Mouse (Mus musculus): ENCODE results near the gene Nop2. TPM values are rescaled to one million over a fixed set of nuclear protein-coding genes. Genes with fewer than 3 reads are reported as not detected.

Nop2 gene
- polyA plus RNA-seq, 1 experiment from 2014 or later = 25.0 TPM

- H3K4me3 ChIP-seq (ENCODE audit: low read depth, low read length) = peak within 1 kb of the TSS; percentile 84
- H3K27ac ChIP-seq (replicated peaks) = peak within 1 kb of the TSS; percentile 97
- DNase-seq (ENCODE audit: low spot score) (peak; percentile 86), ATAC-seq (ENCODE audit: low FRiP score, low TSS enrichment) (peak; percentile 71)
- peaks cover 8% of the 10 kb centered on the region for H3K36me3 ChIP-seq (ENCODE audit: control insufficient read depth, insufficient read depth, low read length)
- H3K4me1 ChIP-seq (replicated peaks; ENCODE audit: control insufficient read depth, insufficient read depth) = peaks cover 10% of the 10 kb centered on the region
- H3K27me3 ChIP-seq (ENCODE audit: control insufficient read depth, insufficient read depth, low read length) = no peaks in the 10 kb centered on the region
- H3K9me3 ChIP-seq (ENCODE audit: control insufficient read depth, low read length) = no peaks in the 10 kb centered on the region
- WGBS = 1% methylated on average over 18 of the region's 18 CpGs
- TF ChIP-seq EP300 (optimal IDR thresholded peaks at IDR 0.05) = no peak
- no peak for TF ChIP-seq CTCF (IDR thresholded peaks at IDR 0.05; ENCODE audit: low read depth)
- peak within 1 kb of the TSS; percentile 84 for H3K9ac ChIP-seq (ENCODE audit: low read length)
- peak within 1 kb of the TSS; percentile 86 for H3K4me2 ChIP-seq (replicated peaks; ENCODE audit: low read depth)
Measured at GRCm38 (mm10) chr6:125166051-125166751, 34.5 kb downstream of the Nop2 start, which contains the start of gene Gapdh. Gene Gapdh (minus strand): TSS chr6:125166467.

- Histone ChIP-seq H3K27ac (replicated peaks) (peak overlapping the region; percentile 97), H3K4me3 (ENCODE audit: low read depth, low read length) (peak overlapping the region; percentile 84), H3K27me3 (ENCODE audit: control insufficient read depth, insufficient read depth, low read length) (no peaks in the 10 kb centered on the region), H3K9ac (ENCODE audit: low read length) (peak overlapping the region; percentile 66), H3K4me2 (replicated peaks; ENCODE audit: low read depth) (peak overlapping the region; percentile 86), H3K9me3 (ENCODE audit: control insufficient read depth, low read length) (no peaks in the 10 kb centered on the region), H3K36me3 (ENCODE audit: control insufficient read depth, insufficient read depth, low read length) (peaks cover 11% of the 10 kb centered on the region), H3K4me1 (replicated peaks; ENCODE audit: control insufficient read depth, insufficient read depth) (peaks cover 10% of the 10 kb centered on the region)
- TF ChIP-seq CTCF (IDR thresholded peaks at IDR 0.05; ENCODE audit: low read depth) (no peak), EP300 (optimal IDR thresholded peaks at IDR 0.05) (no peak)
- DNase-seq (ENCODE audit: low spot score) (peak; percentile 80), ATAC-seq (ENCODE audit: low FRiP score, low TSS enrichment) (peak; percentile 47)
- WGBS = 18% methylated on average over 10 of the region's 10 CpGs
Measured at GRCm38 (mm10) chr6:125166861-125167650, 35.3 kb downstream of the Nop2 start.

GRCm38 (mm10) chr6:125168086-125168485, 36.4 kb downstream of the Nop2 start:
- no peak overlapping the region; the same call in 1 of the 2 replicates for H3K27ac ChIP-seq (replicated peaks)
- WGBS = 86% methylated on average over 14 of the region's 14 CpGs
- no peak overlapping the region for H3K4me3 ChIP-seq (ENCODE audit: low read depth, low read length)
- no peak overlapping the region for H3K9ac ChIP-seq (ENCODE audit: low read length)
- no peaks in the 10 kb centered on the region for H3K27me3 ChIP-seq (ENCODE audit: control insufficient read depth, insufficient read depth, low read length)
- no peak for TF ChIP-seq EP300 (optimal IDR thresholded peaks at IDR 0.05)
- TF ChIP-seq CTCF (IDR thresholded peaks at IDR 0.05; ENCODE audit: low read depth) = no peak
- H3K4me1 ChIP-seq (replicated peaks; ENCODE audit: control insufficient read depth, insufficient read depth) = peaks cover 10% of the 10 kb centered on the region
- peaks cover 16% of the 10 kb centered on the region for H3K36me3 ChIP-seq (ENCODE audit: control insufficient read depth, insufficient read depth, low read length)
- ATAC-seq (ENCODE audit: low FRiP score, low TSS enrichment) (no peak), DNase-seq (ENCODE audit: low spot score) (no peak)
- H3K4me2 ChIP-seq (replicated peaks; ENCODE audit: low read depth) = no peak overlapping the region
- H3K9me3 ChIP-seq (ENCODE audit: control insufficient read depth, low read length) = no peaks in the 10 kb centered on the region

GRCm38 (mm10) chr6:125170194-125170593, 38.5 kb downstream of the Nop2 start:
- no peak overlapping the region for H3K9ac ChIP-seq (ENCODE audit: low read length)
- WGBS = 64% methylated on average over 6 of the region's 6 CpGs
- peaks cover 23% of the 10 kb centered on the region for H3K36me3 ChIP-seq (ENCODE audit: control insufficient read depth, insufficient read depth, low read length)
- no peak overlapping the region for H3K4me2 ChIP-seq (replicated peaks; ENCODE audit: low read depth)
- peak; percentile 61 for TF ChIP-seq CTCF (IDR thresholded peaks at IDR 0.05; ENCODE audit: low read depth)
- no peak for TF ChIP-seq EP300 (optimal IDR thresholded peaks at IDR 0.05)
- H3K9me3 ChIP-seq (ENCODE audit: control insufficient read depth, low read length) = no peaks in the 10 kb centered on the region
- no peak overlapping the region for H3K4me3 ChIP-seq (ENCODE audit: low read depth, low read length)
- ATAC-seq (ENCODE audit: low FRiP score, low TSS enrichment) = no peak
- DNase-seq (ENCODE audit: low spot score) = no peak
- no peaks in the 10 kb centered on the region for H3K27me3 ChIP-seq (ENCODE audit: control insufficient read depth, insufficient read depth, low read length)
- peaks cover 5% of the 10 kb centered on the region for H3K4me1 ChIP-seq (replicated peaks; ENCODE audit: control insufficient read depth, insufficient read depth)
- H3K27ac ChIP-seq (replicated peaks) = no peak overlapping the region

- TF ChIP-seq CTCF (IDR thresholded peaks at IDR 0.05; ENCODE audit: low read depth) = no peak
- no peak for TF ChIP-seq EP300 (optimal IDR thresholded peaks at IDR 0.05)
- ATAC-seq (ENCODE audit: low FRiP score, low TSS enrichment) (no peak), DNase-seq (ENCODE audit: low spot score) (no peak)
- Histone ChIP-seq H3K4me3 (ENCODE audit: low read depth, low read length) (no peak overlapping the region), H3K27me3 (ENCODE audit: control insufficient read depth, insufficient read depth, low read length) (no peaks in the 10 kb centered on the region), H3K9me3 (ENCODE audit: control insufficient read depth, low read length) (no peaks in the 10 kb centered on the region), H3K9ac (ENCODE audit: low read length) (no peak overlapping the region), H3K4me1 (replicated peaks; ENCODE audit: control insufficient read depth, insufficient read depth) (no peaks in the 10 kb centered on the region), H3K4me2 (replicated peaks; ENCODE audit: low read depth) (no peak overlapping the region), H3K36me3 (ENCODE audit: control insufficient read depth, insufficient read depth, low read length) (peaks cover 28% of the 10 kb centered on the region), H3K27ac (replicated peaks) (no peak overlapping the region)
- WGBS = 58% methylated on average over 2 of the region's 2 CpGs
Measured at GRCm38 (mm10) chr6:125172474-125172873, 40.8 kb downstream of the Nop2 start.

GRCm38 (mm10) chr6:125173256-125173655, 41.5 kb downstream of the Nop2 start:
- 90% methylated on average over 7 of the region's 7 CpGs for WGBS
- no peak overlapping the region for H3K4me3 ChIP-seq (ENCODE audit: low read depth, low read length)
- H3K4me2 ChIP-seq (replicated peaks; ENCODE audit: low read depth) = no peak overlapping the region
- DNase-seq (ENCODE audit: low spot score) (no peak), ATAC-seq (ENCODE audit: low FRiP score, low TSS enrichment) (no peak)
- H3K36me3 ChIP-seq (ENCODE audit: control insufficient read depth, insufficient read depth, low read length) = peaks cover 35% of the 10 kb centered on the region
- H3K27ac ChIP-seq (replicated peaks) = no peak overlapping the region
- H3K4me1 ChIP-seq (replicated peaks; ENCODE audit: control insufficient read depth, insufficient read depth) = no peaks in the 10 kb centered on the region
- H3K9me3 ChIP-seq (ENCODE audit: control insufficient read depth, low read length) = no peaks in the 10 kb centered on the region
- H3K27me3 ChIP-seq (ENCODE audit: control insufficient read depth, insufficient read depth, low read length) = no peaks in the 10 kb centered on the region
- TF ChIP-seq EP300 (optimal IDR thresholded peaks at IDR 0.05) (no peak), CTCF (IDR thresholded peaks at IDR 0.05; ENCODE audit: low read depth) (no peak)
- no peak overlapping the region for H3K9ac ChIP-seq (ENCODE audit: low read length)

Measured in stomach, postnatal 0 days (tissue).